Mouse (Mus musculus) liver, postnatal 0 days (tissue): ENCODE measurements around the gene Plekhh3.
"Not testable (repeated sequence)": the region's sequence is repeated elsewhere in the genome, so short reads cannot be mapped to it uniquely, and the experiment has no call there.

Source experiments
- CTCF ChIP-seq: sonication (generic); IDR thresholded peaks from 2 replicates; pipeline ENCODE4 v1.5.1; 2016; ENCODE audit warnings: antibody characterized with exemption, low read depth
- EP300 ChIP-seq: IDR thresholded peaks from 2 replicates; pipeline ENCODE4 v1.6.1; 2016; ENCODE audit warnings: antibody characterized with exemption, low read depth, mild to moderate bottlenecking

DNA sequence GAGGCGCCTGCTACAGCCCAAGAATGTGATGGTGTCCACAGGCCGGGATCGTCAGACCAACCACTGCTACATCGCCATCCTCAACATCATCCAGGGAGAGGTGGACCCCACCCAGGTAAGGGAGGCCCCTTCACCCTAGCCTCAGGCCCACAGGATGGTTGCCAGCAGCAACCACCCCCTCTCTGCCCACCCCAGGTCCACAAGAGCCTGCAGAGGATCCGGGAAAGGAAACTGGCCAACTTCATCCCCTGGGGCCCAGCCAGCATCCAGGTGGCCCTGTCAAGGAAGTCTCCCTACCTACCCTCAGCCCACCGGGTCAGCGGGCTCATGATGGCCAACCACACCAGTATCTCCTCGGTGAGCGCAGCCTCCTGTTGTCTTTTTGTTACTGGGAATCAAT, 46.1 kb downstream of the Plekhh3 start:
- not testable (repeated sequence) for TF ChIP-seq CTCF, EP300
